Mouse (Mus musculus): ENCODE data around the gene Cramp1l. TPM values are rescaled to one million over a fixed set of nuclear protein-coding genes. Genes with fewer than 3 reads are reported as not detected.
"Not testable (repeated sequence)": the region's sequence is repeated elsewhere in the genome, so short reads cannot be mapped to it uniquely, and the experiment has no call there.

Cramp1l gene
- total RNA-seq, 2 experiments from 2014 or later = 25.2 to 30.7 TPM

DNA sequence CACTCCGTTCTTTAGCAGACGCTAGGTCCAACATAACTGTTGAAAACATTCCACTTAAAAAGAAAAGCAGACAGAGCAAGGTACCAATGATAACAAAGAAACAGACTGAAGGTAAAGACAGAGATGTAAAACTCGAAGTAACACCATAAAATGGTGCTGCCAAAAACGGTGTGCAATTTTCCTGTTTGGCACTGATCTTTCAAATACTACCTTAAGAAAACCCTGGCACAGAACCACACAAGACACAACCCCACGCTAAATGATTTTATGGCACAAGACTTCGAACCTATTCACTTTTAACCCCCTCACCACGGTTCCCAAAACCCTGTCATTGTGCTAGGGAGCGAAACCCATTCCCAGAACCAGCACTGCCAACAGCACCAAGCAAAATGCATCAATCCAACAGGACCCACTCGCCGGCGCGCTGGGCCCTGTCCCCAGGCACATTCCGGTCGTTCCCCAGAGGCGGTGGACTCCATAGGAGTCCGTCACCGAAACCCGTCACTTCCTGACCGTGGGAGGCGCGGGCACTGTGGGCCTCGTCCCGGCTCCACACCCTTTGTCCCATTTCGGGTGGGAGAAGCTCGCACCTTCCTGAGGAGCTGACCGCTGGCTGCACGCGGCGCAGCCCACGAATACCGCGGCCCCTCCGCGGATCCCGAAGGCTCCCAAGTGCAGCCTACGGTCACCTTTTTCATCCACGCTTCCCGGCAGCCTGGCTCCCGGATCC, 582 bp downstream of the Cramp1l start:
- Histone ChIP-seq H3K4me3 (peak overlapping the region; percentile 98), H3K27ac (peak overlapping the region; percentile 87)
- no peak for TF ChIP-seq CTCF (conservative IDR thresholded peaks at IDR 0.05)
- peak; percentile 24 to 34 for DNase-seq (ENCODE audit: low spot score in 2 of 2)

DNA sequence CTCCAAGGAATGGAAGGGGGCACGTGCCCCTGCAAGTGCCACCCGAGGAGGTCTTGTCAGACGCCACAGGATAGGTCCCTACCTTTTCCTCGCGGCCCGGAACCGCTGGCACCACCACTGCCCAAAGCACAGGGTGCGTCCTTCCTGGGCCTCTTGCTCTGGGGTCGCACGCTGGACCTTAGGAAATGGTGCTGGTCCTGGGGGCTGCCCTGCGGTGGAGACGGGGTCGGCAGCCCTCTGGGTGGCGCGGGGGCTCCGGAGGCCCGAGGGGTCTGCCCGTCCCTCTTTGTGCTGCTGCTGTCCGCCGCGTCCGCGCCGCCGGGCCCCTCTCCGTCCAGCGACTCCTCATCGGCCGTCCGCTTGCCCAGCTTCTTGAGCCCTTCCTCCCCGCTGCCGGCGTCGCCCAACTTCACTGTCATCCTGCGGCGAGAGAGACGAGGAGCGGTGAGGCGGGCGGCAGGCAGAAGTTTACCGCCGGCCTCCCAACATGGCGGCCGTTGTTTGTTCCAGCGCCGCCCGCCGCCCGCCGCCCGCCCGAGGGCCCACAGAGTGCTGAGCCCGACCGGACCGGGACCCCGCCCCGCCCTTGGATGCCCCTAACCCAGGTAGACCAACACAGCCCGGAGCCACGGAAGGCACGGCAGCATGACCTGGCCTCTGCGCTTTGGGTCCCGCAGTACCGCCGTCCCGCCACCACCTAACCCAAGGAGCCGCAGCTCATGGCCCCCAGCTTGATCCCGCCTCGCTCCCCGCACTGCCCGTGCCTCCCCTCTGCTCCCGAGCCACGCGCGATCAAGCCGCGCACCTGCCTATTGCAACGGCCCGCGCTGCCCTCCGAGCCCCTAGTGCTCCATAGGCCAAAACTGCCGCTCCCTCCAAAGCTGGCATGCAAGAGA, 1.7 kb downstream of the Cramp1l start:
- no peak for DNase-seq (ENCODE audit: low spot score in 2 of 2)
- no peak for TF ChIP-seq CTCF (conservative IDR thresholded peaks at IDR 0.05)
- Histone ChIP-seq H3K27ac (peak overlapping the region; percentile 87), H3K4me3 (peak overlapping the region; percentile 98)

DNA sequence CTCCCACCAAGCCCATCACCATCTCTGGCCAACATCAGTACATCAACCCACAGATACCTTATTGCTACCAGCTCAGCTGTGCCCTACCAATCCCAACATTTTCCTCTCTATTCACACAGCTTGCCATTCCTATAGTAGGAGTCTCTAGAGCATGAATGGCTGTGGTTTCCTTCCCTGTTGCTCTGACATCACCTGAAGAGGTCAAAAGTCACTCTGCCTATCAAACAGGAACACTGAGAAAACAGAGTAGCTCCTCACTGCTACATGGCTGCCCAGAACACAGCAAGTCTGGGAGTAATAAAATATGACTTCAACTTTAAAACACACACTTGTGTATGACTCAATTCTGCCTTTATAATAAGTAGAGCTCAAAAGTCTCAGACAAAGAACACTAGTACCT, 8.1 kb downstream of the Cramp1l start:
- Histone ChIP-seq H3K4me3 (no peak overlapping the region), H3K27ac (no peak overlapping the region)
- TF ChIP-seq CTCF (conservative IDR thresholded peaks at IDR 0.05) = no peak
- no peak for DNase-seq (ENCODE audit: low spot score in 2 of 2)

DNA sequence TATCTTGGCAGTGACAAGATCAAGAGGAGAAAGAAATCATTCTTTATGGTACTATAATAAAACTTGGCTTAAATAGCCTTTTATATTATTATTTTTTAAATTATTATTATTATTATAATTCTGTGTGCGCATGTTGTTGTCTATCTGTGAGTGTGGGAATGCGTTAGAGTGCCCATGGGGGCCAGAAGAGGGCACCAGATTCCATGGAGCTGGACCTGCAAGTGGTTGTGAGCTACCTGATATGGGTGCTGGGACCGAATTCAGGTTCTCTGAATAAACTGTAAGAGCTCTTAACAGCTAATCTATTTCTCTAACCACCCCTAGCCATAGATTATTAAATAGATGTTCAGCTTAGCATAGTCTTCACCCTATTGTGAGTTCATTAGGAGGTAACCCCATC, 10.5 kb downstream of the Cramp1l start:
- DNase-seq (ENCODE audit: low spot score in 2 of 2) = no peak
- H3K4me3 ChIP-seq = no peak overlapping the region
- TF ChIP-seq CTCF (conservative IDR thresholded peaks at IDR 0.05) = peak; percentile 47
- no peak overlapping the region for H3K27ac ChIP-seq

DNA sequence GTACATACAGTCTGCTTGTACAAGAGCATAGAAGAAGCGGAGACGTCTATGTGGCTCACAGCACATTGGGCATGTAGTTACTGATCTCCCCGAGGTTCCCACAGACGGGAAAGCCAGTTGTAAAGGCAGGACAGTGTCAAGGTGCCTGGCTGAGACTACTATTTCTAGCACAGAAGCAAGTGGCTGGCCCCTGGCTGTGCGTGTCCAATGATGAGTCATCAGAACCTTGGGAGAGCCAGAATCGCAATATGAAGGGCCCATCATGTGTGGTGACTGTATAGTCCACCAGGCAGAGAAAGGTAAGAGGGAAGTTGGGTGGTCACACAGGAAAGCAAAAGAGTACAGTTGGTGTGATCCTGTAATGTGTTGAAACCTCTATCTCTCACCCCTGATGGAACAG, 20.9 kb downstream of the Cramp1l start:
- Histone ChIP-seq H3K27ac (no peak overlapping the region), H3K4me3 (no peak overlapping the region)
- TF ChIP-seq CTCF (conservative IDR thresholded peaks at IDR 0.05) = no peak
- DNase-seq (ENCODE audit: low spot score in 2 of 2) = no peak

DNA sequence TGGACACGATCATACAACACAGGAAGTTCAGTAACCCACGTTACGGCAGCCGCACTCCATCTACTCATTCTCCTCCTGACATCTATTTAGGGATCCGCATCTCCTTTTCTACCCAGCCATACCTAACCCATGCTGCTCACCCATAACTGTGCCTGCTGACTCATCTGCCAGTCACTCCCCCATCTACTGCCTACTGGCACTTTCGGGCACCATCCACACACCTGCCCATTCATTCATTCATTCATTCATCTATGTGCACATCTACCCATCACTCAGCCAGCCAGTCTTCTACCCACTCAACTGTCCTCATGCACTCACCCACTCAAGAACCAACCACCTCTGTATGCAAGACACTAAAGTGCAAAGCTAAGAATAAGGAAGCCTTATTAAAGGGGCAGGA, 28.4 kb downstream of the Cramp1l start:
- DNase-seq (ENCODE audit: low spot score in 2 of 2) = no peak
- Histone ChIP-seq H3K27ac (no peak overlapping the region), H3K4me3 (no peak overlapping the region)
- no peak for TF ChIP-seq CTCF (conservative IDR thresholded peaks at IDR 0.05)

DNA sequence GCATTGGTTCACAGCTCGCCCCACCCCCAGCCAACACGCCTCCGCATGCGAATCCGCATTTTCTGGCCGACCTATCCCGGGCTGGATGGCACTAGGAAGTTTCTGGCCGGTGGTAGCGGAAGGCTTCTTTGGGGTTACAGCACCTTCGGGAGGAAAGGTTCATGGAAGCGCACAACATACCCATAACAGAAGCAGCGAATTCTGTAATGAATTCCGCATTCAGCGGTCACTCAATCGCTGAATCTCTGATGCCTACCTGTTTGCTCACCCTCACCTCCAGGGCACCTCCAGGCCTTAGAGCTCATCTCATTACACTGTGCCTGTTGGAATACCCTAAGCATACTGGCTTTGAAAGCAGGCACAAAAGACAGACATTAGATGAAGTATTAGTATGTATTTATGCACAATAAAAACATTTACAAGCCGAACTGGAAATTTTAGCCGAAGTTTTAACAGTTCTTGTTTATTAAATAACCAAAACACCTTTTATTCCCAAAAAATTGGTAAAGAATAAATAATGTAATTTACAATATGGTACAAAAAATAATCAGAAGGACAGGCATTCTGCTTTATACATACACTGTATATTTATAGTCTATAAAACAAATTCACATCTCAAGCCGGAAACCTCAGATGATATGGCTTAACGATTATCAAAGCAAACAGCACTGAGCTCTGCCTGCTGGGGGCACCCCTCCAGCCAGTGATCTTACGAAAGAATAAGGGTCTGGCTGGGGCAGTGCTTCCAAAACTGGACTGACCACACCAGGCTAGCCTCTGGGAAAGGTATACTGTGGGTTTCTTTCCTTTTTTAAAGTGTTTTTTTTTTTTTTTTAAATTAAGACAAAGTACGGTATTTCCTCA, 54.5 kb downstream of the Cramp1l start:
- TF ChIP-seq CTCF (conservative IDR thresholded peaks at IDR 0.05) = no peak
- DNase-seq (ENCODE audit: low spot score in 2 of 2) = no peak
- peak overlapping the region; percentile 50; the same call in 1 of the 2 replicates for H3K27ac ChIP-seq

DNA sequence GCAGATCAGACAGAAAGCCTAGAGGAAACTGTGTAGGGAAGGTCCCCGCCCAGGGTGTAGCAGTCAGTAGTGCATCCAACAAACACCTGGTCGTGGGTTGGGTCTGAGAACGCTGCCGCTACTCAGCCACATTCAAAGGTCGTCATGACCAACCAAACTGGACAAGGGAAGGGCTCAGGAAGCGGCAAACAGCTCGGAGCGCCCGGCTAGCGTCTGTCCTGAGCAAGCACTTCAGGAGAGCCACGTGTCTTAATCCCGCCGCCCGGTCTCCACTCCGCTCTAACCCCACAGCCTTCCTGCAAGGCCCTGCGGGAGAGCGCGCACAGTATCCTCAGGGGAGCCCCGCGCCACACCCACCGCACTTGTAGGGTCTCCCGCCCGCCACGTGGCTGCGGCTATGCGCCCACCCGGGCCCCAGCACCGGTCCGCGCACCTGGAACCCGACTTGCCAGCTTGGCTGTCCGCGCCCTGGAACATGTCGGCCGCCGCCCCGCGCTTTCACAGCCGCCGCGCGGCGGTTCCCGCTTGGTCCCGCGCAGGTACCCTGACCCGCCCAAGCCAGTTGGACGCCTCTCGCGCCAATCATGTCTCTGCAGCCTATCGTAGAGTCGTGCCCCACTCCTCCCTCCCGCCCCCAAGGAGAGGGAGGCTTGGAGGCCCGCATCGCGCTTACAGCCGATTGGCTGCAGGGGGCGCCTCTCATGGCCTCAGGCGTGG, 55.3 kb downstream of the Cramp1l start, which contains the start of gene Jpt2:
Gene Jpt2 (minus strand): TSS at position 555 of the 717 bp plus-strand sequence.
- peak; percentile 70 for TF ChIP-seq CTCF (conservative IDR thresholded peaks at IDR 0.05)
- H3K4me3 ChIP-seq = peak within 1 kb of the TSS; percentile 66
- peak; percentile 97 to 98 for DNase-seq (ENCODE audit: low spot score in 2 of 2)
- H3K27ac ChIP-seq = peak within 1 kb of the TSS; percentile 50; the same call in 1 of the 2 replicates

More for the DNA sequence above, 54.5 kb downstream of the Cramp1l start:
- H3K4me3 ChIP-seq = peak overlapping the region; percentile 66

DNA sequence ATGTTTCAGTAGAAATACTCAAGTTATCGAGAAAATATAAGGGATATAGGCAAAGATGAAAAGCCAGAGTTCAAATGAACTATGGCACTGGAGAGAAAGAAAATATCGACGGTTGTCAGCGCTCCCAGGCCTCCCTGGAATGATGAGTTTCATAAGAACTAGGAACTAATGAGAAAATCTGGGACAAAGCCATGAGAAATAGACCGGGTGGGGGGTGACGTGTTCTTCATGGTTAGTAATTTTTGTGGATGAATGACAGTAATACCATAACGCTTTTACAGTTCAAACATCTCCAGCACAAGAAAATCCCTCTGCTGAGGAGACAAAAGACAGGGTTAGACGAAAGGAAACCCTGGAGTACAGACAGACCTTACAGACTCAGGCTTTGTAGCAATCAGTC, 56.2 kb downstream of the Cramp1l start:
- Histone ChIP-seq H3K27ac (no peak overlapping the region), H3K4me3 (peak overlapping the region; percentile 66)
- no peak for DNase-seq (ENCODE audit: low spot score in 2 of 2)
- TF ChIP-seq CTCF (conservative IDR thresholded peaks at IDR 0.05) = no peak

DNA sequence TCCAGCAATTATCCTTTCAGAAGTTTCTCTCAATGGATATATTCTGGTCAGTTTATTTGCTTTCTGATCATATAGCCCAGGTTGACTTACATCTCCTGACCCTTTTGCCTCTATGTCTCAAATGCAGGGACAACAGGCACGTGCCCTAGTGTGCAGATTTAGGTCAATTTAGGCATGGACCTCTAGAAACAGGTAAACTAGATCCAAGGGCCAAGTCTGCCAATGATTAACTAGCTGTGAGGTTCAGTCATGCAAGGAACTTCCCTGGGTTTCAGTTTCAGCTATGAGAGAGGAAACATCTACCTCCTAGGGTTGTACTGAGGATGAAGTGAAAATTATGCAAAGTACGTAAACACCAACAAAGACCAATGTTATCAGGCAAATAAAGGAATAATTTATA, 62.3 kb downstream of the Cramp1l start:
- TF ChIP-seq CTCF (conservative IDR thresholded peaks at IDR 0.05) = no peak
- no peak for DNase-seq (ENCODE audit: low spot score in 2 of 2)
- no peak overlapping the region for H3K27ac ChIP-seq
- no peak overlapping the region for H3K4me3 ChIP-seq

DNA sequence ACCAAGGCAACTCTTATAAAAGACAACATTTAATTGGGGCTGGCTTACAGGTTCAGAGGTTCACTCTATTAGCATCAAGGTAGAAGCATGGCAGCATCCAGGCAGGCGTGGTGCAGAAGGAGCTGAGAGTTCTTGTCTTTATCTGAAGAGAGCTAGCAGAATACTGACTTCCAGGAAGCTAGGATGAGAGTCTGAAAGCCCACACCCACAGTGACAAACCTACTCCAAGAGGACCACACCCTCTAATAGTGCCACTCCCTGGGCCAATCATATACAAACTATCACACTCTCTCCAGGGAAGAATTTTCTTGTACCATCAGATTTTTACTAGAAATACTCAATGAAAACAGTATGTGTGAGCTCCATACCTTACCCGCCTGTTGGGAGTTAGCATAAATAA, 64.9 kb downstream of the Cramp1l start:
- Histone ChIP-seq H3K4me3 (no peak overlapping the region), H3K27ac (no peak overlapping the region)
- no peak for DNase-seq (ENCODE audit: low spot score in 2 of 2)
- no peak for TF ChIP-seq CTCF (conservative IDR thresholded peaks at IDR 0.05)

DNA sequence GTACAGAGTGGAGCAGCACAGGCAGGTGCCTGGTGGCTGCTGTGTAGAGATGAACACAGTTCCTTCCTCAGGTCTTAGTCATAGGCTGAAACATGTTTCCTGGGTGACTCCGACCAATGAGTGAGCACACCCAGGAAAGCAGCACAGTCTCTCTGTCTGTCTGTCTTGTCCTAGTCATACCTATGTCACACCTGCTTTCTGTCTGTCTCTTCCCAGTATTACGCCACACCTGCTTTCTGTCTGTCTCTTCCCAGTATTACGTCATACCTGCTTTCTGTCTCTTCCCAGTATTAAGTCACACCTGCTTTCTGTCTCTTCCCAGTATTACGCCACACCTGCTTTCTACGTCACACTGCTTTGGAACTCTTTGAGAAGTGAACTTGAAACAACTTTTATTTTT, 67.4 kb downstream of the Cramp1l start:
- H3K4me3 ChIP-seq = no peak overlapping the region
- TF ChIP-seq CTCF (conservative IDR thresholded peaks at IDR 0.05) = no peak
- H3K27ac ChIP-seq = no peak overlapping the region
- DNase-seq (ENCODE audit: low spot score in 2 of 2) = no peak

DNA sequence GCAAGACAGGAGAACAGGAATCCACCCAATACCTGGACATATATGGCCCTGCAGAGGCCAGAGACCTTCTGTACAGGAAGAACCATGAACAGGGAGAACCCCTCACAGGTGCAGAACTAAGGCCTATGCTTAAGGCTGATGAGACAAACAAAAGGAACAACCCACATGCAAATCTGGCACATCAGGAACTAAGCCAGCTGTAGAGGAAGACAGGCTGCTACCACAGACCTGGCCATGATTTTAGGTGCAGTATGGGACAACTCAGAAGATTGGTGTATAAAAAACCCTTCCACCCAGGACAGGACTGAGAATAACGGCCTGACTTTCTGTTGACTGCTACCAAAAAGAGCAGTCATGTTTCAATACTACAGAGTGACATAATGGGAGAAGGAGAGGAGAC, 72.0 kb downstream of the Cramp1l start:
- H3K4me3 ChIP-seq; DNase-seq (ENCODE audit: low spot score in 2 of 2): not testable (repeated sequence)
- 0 out of 2 replicates have a peak overlapping the region, but pooled peaks have one; percentile 28 for H3K27ac ChIP-seq

All from layer of hippocampus, adult 2 months (tissue).